Mouse (Mus musculus): ENCODE measurements around the gene Gsto2. TPM values are rescaled to one million over a fixed set of nuclear protein-coding genes. Genes with fewer than 3 reads are reported as not detected.

Gene Gsto2
- polyA plus RNA-seq, 1 experiment from 2014 or later, result 0.99 TPM

DNA sequence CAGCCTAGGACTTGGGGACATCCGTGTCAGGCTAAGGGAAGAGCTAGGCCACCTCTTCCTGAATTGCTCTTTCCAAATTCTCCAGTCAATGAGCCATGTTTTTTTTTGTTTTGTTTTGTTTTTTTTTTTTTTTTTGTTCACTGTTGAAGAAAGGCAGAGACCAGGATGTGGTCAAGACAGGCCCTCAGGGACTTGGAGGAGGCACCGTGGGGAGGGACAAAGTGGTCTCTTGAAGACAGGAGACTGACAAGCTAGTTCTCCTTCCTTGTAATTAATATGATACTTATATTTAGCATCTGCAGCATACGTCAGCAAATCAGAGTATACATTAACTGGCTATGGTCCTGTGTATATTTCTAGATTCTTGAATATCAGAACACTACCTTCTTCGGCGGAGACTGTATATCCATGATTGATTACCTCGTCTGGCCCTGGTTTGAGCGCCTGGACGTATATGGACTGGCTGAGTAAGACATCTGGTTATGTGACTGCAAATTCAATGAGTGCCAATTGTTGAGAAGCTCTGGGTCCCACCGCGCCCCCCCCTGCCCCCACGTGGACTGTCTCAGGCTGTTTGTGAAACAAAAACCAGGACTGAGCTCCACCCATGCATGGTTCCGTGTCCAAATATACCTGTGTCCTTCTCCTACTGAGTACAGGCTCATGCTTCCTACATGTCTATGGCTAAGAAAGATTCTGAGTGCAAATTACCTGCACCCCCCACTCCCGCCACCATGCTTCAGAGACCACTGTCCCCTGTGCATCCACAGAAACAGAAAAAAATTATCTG lies 19.2 kb downstream of the Gsto2 start:
- H3K9ac ChIP-seq (ENCODE audit: low read length), result no peak overlapping the region
- WGBS, result 83% methylated on average over 13 of the region's 13 CpGs
- H3K4me2 ChIP-seq (ENCODE audit: low read depth), result no peak overlapping the region
- no peak for DNase-seq (ENCODE audit: low spot score)
- no peak overlapping the region for H3K4me3 ChIP-seq (ENCODE audit: low read depth, low read length)
- no peaks in the 10 kb centered on the region for H3K36me3 ChIP-seq (ENCODE audit: control insufficient read depth, insufficient read depth, low read length)
- H3K27me3 ChIP-seq (ENCODE audit: control insufficient read depth, insufficient read depth, low read length), result no peaks in the 10 kb centered on the region
- H3K9me3 ChIP-seq (ENCODE audit: control insufficient read depth, low read length), result no peaks in the 10 kb centered on the region
- no peaks in the 10 kb centered on the region; the same call in 1 of the 2 replicates for H3K4me1 ChIP-seq (ENCODE audit: control insufficient read depth, insufficient read depth, low read length)
- H3K27ac ChIP-seq (ENCODE audit: low read depth, low read length), result no peak overlapping the region
- ATAC-seq (ENCODE audit: insufficient read depth, low FRiP score, low TSS enrichment), result no peak

DNA sequence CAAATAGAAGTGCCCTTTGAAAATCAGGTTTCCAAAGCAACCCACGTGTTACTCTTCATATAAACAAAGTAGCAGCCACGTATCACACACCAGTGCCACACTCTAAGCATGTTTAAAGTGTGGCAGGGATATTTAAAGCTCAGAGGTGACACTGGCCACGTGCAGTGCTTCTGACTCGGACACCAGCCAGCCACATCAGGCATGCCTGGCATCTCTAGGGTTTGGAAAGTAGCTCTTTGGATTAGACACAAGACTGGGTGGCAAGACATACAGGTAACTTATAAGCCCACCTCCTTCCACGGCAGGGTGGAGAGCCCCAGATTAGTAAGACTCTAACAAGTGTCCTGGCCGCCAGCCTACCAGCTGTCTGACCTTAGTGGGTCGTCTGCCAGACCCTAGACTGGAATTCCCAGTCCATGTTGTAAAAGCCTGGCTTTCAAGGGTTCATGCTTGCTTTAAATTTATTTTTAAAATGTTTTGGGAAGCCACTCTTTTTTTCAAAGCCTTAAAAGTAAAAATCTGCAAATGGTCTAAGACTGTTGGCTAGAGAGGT lies 19.9 kb downstream of the Gsto2 start:
- Histone ChIP-seq H3K4me2 (ENCODE audit: low read depth) (no peak overlapping the region), H3K36me3 (ENCODE audit: control insufficient read depth, insufficient read depth, low read length) (no peaks in the 10 kb centered on the region), H3K4me3 (ENCODE audit: low read depth, low read length) (no peak overlapping the region), H3K27ac (ENCODE audit: low read depth, low read length) (no peak overlapping the region), H3K9me3 (ENCODE audit: control insufficient read depth, low read length) (no peaks in the 10 kb centered on the region), H3K4me1 (ENCODE audit: control insufficient read depth, insufficient read depth, low read length) (no peaks in the 10 kb centered on the region; the same call in 1 of the 2 replicates), H3K9ac (ENCODE audit: low read length) (no peak overlapping the region), H3K27me3 (ENCODE audit: control insufficient read depth, insufficient read depth, low read length) (no peaks in the 10 kb centered on the region)
- no peak for DNase-seq (ENCODE audit: low spot score)
- no peak for ATAC-seq (ENCODE audit: insufficient read depth, low FRiP score, low TSS enrichment)
- WGBS, result 72% methylated on average over 7 of the region's 7 CpGs

DNA sequence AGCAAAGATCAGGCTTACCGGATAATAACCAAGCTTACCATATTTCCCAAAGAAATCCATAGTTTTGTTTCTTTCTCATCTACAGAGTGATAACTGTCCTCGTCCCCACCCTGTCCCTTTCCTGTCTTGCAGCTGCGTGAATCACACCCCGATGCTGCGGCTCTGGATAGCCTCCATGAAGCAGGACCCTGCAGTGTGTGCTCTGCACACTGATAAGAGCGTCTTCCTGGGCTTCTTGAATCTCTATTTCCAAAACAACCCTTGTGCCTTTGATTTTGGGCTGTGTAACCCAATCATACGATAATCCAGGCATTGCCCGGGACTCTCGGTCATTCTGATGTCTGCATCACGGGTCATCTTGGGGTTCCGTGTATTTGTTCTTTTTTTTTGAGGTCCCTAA lies 20.6 kb downstream of the Gsto2 start:
- ATAC-seq (ENCODE audit: insufficient read depth, low FRiP score, low TSS enrichment), result no peak
- 88% methylated on average over 11 of the region's 11 CpGs for WGBS
- no peak overlapping the region for H3K27ac ChIP-seq (ENCODE audit: low read depth, low read length)
- H3K4me1 ChIP-seq (ENCODE audit: control insufficient read depth, insufficient read depth, low read length), result no peaks in the 10 kb centered on the region; the same call in 1 of the 2 replicates
- H3K9me3 ChIP-seq (ENCODE audit: control insufficient read depth, low read length), result no peaks in the 10 kb centered on the region
- no peaks in the 10 kb centered on the region for H3K36me3 ChIP-seq (ENCODE audit: control insufficient read depth, insufficient read depth, low read length)
- no peak overlapping the region for H3K9ac ChIP-seq (ENCODE audit: low read length)
- no peak overlapping the region for H3K4me3 ChIP-seq (ENCODE audit: low read depth, low read length)
- no peaks in the 10 kb centered on the region for H3K27me3 ChIP-seq (ENCODE audit: control insufficient read depth, insufficient read depth, low read length)
- no peak overlapping the region for H3K4me2 ChIP-seq (ENCODE audit: low read depth)
- no peak for DNase-seq (ENCODE audit: low spot score)

DNA sequence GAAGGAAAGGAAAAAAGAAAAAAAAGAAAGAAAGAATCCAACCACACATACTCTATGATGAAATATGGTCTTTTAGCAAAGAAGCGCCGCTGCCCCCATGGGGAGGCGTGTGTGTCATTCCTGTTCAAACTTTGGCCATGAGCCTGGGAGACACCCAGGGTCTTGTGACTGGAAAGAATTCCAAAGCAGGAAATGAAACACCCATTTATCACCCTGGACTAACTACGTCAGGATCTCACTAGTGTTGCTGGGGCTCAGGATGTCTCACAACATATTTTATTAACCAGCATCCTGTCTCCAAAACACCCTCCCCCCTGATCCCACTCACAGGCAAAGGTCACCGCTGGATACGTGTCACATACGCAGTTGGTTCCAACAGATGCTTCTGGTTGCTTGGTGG lies 21.3 kb downstream of the Gsto2 start:
- no peaks in the 10 kb centered on the region for H3K9me3 ChIP-seq (ENCODE audit: control insufficient read depth, low read length)
- H3K4me2 ChIP-seq (ENCODE audit: low read depth), result no peak overlapping the region
- no peaks in the 10 kb centered on the region for H3K27me3 ChIP-seq (ENCODE audit: control insufficient read depth, insufficient read depth, low read length)
- no peak overlapping the region for H3K9ac ChIP-seq (ENCODE audit: low read length)
- H3K4me1 ChIP-seq (ENCODE audit: control insufficient read depth, insufficient read depth, low read length), result no peaks in the 10 kb centered on the region
- 75% methylated on average over 7 of the region's 7 CpGs for WGBS
- no peaks in the 10 kb centered on the region for H3K36me3 ChIP-seq (ENCODE audit: control insufficient read depth, insufficient read depth, low read length)
- no peak overlapping the region for H3K27ac ChIP-seq (ENCODE audit: low read depth, low read length)
- no peak for DNase-seq (ENCODE audit: low spot score)
- no peak for ATAC-seq (ENCODE audit: insufficient read depth, low FRiP score, low TSS enrichment)
- no peak overlapping the region for H3K4me3 ChIP-seq (ENCODE audit: low read depth, low read length)

DNA sequence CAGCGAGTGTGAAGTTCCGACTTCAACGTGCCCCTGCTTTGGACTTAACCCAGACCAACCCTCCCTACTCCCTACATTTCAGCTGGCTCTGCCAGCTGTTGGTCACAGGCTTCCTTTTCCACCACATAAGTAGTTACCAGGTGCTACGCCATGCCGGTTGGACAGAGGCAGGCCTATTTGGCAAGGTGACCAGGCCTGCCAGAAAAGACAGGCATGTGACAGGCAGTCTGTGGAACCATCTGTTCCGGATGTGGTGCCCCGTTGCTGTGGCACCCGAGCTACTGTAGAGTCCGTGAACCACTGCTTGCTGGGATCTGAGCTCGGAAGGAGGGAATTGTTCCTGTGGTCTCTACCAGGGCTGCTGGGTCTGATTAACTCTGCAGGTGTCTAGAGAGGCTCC lies 22.1 kb downstream of the Gsto2 start:
- Histone ChIP-seq H3K4me2 (ENCODE audit: low read depth) (no peak overlapping the region), H3K4me3 (ENCODE audit: low read depth, low read length) (no peak overlapping the region), H3K27me3 (ENCODE audit: control insufficient read depth, insufficient read depth, low read length) (no peaks in the 10 kb centered on the region), H3K4me1 (ENCODE audit: control insufficient read depth, insufficient read depth, low read length) (no peaks in the 10 kb centered on the region), H3K9me3 (ENCODE audit: control insufficient read depth, low read length) (no peaks in the 10 kb centered on the region), H3K36me3 (ENCODE audit: control insufficient read depth, insufficient read depth, low read length) (no peaks in the 10 kb centered on the region), H3K9ac (ENCODE audit: low read length) (no peak overlapping the region), H3K27ac (ENCODE audit: low read depth, low read length) (no peak overlapping the region)
- 89% methylated on average over 10 of the region's 10 CpGs for WGBS
- ATAC-seq (ENCODE audit: insufficient read depth, low FRiP score, low TSS enrichment) (no peak), DNase-seq (ENCODE audit: low spot score) (no peak)

DNA sequence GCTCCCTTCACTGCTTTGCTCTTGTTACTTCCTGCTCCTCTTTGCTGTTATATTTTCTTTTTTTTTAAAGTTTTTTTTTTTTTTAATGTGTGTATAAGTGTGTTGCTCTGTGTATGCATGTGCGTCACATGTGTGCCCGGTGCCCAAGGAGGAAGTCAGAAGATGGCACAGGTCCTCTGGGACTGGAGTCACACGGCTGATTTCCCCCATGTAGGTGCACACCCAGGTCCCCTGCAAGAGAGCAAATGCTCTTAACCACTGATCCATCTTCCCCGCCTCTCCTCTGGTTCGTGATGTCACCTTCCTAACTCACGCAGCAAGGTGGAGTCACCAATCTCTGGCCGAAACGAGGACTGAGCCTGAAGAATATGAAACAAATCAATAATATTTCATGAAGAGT lies 22.7 kb downstream of the Gsto2 start:
- ATAC-seq (ENCODE audit: insufficient read depth, low FRiP score, low TSS enrichment), result no peak
- Histone ChIP-seq H3K27me3 (ENCODE audit: control insufficient read depth, insufficient read depth, low read length) (no peaks in the 10 kb centered on the region), H3K9ac (ENCODE audit: low read length) (no peak overlapping the region), H3K36me3 (ENCODE audit: control insufficient read depth, insufficient read depth, low read length) (no peaks in the 10 kb centered on the region), H3K9me3 (ENCODE audit: control insufficient read depth, low read length) (no peaks in the 10 kb centered on the region), H3K4me2 (ENCODE audit: low read depth) (no peak overlapping the region), H3K4me3 (ENCODE audit: low read depth, low read length) (no peak overlapping the region), H3K27ac (ENCODE audit: low read depth, low read length) (no peak overlapping the region), H3K4me1 (ENCODE audit: control insufficient read depth, insufficient read depth, low read length) (no peaks in the 10 kb centered on the region)
- 91% methylated on average over 8 of the region's 8 CpGs for WGBS
- DNase-seq (ENCODE audit: low spot score), result no peak

DNA sequence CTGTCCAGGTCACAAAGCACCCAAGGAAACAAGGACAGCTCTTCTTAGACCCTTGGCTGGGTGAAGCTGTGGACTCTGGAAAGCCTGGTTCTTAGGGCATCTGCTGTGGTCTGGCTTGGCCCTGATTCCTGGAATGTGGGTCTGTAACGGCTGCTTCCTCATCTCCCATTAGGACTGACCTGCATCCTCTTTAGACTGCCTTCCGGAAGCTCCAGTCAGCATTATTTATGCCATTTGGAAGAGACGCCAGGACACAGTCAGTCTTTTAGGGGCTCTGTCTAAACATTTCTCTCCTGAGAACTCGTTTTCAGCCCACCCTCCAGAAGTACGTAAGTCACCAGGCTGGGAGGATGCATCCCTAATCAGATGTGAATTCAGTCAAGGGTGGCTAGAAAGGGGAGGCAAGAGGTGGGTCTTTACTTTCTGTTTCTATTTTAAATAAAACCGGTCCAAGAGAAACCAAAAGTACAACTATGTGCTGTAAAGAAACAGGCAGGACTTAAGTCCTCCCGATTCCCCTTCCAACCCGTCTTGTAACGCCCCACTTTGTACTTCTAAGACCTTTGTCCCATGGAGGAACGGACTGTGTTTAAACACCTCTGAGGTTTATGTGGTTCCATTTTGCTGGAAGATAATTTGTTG lies 25.3 kb downstream of the Gsto2 start:
- H3K4me2 ChIP-seq (ENCODE audit: low read depth), result no peak overlapping the region
- H3K9me3 ChIP-seq (ENCODE audit: control insufficient read depth, low read length), result no peaks in the 10 kb centered on the region
- no peaks in the 10 kb centered on the region for H3K4me1 ChIP-seq (ENCODE audit: control insufficient read depth, insufficient read depth, low read length)
- no peaks in the 10 kb centered on the region for H3K27me3 ChIP-seq (ENCODE audit: control insufficient read depth, insufficient read depth, low read length)
- H3K27ac ChIP-seq (ENCODE audit: low read depth, low read length), result no peak overlapping the region
- no peak for ATAC-seq (ENCODE audit: insufficient read depth, low FRiP score, low TSS enrichment)
- H3K9ac ChIP-seq (ENCODE audit: low read length), result no peak overlapping the region
- no peak for DNase-seq (ENCODE audit: low spot score)
- no peak overlapping the region for H3K4me3 ChIP-seq (ENCODE audit: low read depth, low read length)
- H3K36me3 ChIP-seq (ENCODE audit: control insufficient read depth, insufficient read depth, low read length), result peaks cover 2% of the 10 kb centered on the region
- WGBS, result 72% methylated on average over 10 of the region's 10 CpGs

DNA sequence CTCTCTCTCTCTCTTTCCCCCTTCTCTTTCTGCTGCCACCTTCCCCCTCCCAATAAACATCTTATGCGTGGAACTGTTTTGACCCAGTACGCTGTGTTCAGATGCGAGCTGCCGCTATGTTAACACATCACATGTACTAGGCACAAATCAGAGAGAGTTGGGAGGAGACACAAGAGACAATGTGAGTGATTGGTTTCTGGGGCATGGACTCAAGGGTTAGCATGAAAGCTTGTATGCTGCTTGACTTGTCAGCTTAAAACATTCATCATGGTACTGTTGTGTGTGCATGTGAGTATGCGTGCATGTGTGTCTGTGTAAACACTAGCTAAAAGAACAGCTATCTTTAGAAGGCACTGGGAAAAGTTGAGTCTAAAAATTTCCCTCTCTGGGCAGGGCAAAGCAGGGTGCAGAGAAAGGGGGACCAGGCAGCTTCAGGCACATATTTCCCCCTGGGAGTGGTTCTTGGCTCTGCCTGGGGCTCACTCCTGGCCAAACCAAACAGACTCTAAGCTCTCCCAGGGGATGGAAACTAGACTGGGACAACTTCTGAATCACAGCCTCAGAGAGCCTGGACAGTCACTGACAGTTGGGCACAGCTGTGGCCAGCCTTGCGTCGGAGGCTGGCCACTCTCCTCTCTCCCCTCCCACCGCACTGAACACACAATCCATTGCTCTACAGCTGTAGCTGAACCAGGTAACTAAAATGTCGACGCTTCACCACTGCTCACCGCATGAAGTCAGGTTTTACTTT lies 26.4 kb downstream of the Gsto2 start:
- Histone ChIP-seq H3K4me2 (ENCODE audit: low read depth) (no peak overlapping the region), H3K27ac (ENCODE audit: low read depth, low read length) (no peak overlapping the region), H3K4me3 (ENCODE audit: low read depth, low read length) (no peak overlapping the region), H3K9ac (ENCODE audit: low read length) (no peak overlapping the region), H3K4me1 (ENCODE audit: control insufficient read depth, insufficient read depth, low read length) (no peaks in the 10 kb centered on the region), H3K9me3 (ENCODE audit: control insufficient read depth, low read length) (no peaks in the 10 kb centered on the region), H3K36me3 (ENCODE audit: control insufficient read depth, insufficient read depth, low read length) (peaks cover 8% of the 10 kb centered on the region), H3K27me3 (ENCODE audit: control insufficient read depth, insufficient read depth, low read length) (no peaks in the 10 kb centered on the region)
- ATAC-seq (ENCODE audit: insufficient read depth, low FRiP score, low TSS enrichment) (no peak), DNase-seq (ENCODE audit: low spot score) (no peak)
- WGBS, result 78% methylated on average over 11 of the region's 11 CpGs
